Mouse (Mus musculus): Measurements from ENCODE around the gene Arhgef7. TPM values are rescaled to one million over a fixed set of nuclear protein-coding genes. Genes with fewer than 3 reads are reported as not detected.

The Arhgef7 gene
- polyA plus RNA-seq, 1 experiment from 2014 or later, result 82.1 TPM

DNA sequence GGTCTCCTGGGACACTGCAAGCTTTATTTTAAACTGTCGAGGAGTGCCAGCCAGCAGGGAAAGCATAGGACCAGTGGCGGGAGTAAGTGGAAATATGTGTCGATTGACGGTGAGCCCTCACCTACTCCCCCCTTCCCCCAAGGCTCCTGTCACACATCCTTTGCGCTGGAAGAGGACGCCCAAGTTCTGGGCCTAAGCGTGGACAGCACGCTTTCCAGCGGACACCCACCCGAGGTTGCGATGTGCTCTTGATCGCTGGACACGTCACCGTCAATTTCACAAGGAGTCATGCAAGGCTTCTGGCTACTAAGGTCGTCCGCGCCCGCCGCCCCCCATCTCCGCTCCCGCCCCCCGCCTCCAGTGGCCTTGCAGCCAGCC, 259 bp upstream of the Arhgef7 start:
- Histone ChIP-seq H3K4me1 (peaks cover 33% of the 10 kb centered on the region), H3K27ac (peak overlapping the region; percentile 99), H3K27me3 (peaks cover 22% of the 10 kb centered on the region; the same call in 1 of the 2 replicates), H3K4me3 (replicated peaks) (peak overlapping the region; percentile 80), H3K4me2 (peak overlapping the region; percentile 74), H3K9me3 (no peaks in the 10 kb centered on the region), H3K9ac (peak overlapping the region; percentile 93), H3K36me3 (replicated peaks) (0 out of 2 replicates have a peak, but pooled peaks cover 2% of the 10 kb centered on the region)
- peak; percentile 47 for ATAC-seq (ENCODE audit: low FRiP score)
- WGBS, result under 1% methylated on average over 22 of the region's 22 CpGs

- Histone ChIP-seq H3K27me3 (peaks cover 19% of the 10 kb centered on the region; the same call in 1 of the 2 replicates), H3K36me3 (replicated peaks) (0 out of 2 replicates have a peak, but pooled peaks cover 3% of the 10 kb centered on the region), H3K4me2 (peak overlapping the region; percentile 74), H3K4me3 (replicated peaks) (peak overlapping the region; percentile 80), H3K27ac (peak overlapping the region; percentile 99), H3K9ac (peak overlapping the region; percentile 93), H3K9me3 (no peaks in the 10 kb centered on the region), H3K4me1 (peaks cover 34% of the 10 kb centered on the region)
- under 1% methylated on average over 60 of the region's 61 CpGs for WGBS
- peak; percentile 50 for ATAC-seq (ENCODE audit: low FRiP score)
Observed at GRCm38 (mm10) chr8:11728482-11729295, 1.2 kb downstream of the Arhgef7 start.

- peak overlapping the region; percentile 74 for H3K4me2 ChIP-seq
- peaks cover 11% of the 10 kb centered on the region; the same call in 1 of the 2 replicates for H3K27me3 ChIP-seq
- 73% methylated on average over 12 of the region's 12 CpGs for WGBS
- peak overlapping the region; percentile 30; the same call in 1 of the 2 replicates for H3K9ac ChIP-seq
- peaks cover 18% of the 10 kb centered on the region for H3K36me3 ChIP-seq (replicated peaks)
- H3K9me3 ChIP-seq, result no peaks in the 10 kb centered on the region
- H3K4me3 ChIP-seq (replicated peaks), result no peak overlapping the region
- peaks cover 34% of the 10 kb centered on the region for H3K4me1 ChIP-seq
- no peak overlapping the region for H3K27ac ChIP-seq
- no peak for ATAC-seq (ENCODE audit: low FRiP score)
Observed at GRCm38 (mm10) chr8:11730271-11730940, 2.9 kb downstream of the Arhgef7 start.

DNA sequence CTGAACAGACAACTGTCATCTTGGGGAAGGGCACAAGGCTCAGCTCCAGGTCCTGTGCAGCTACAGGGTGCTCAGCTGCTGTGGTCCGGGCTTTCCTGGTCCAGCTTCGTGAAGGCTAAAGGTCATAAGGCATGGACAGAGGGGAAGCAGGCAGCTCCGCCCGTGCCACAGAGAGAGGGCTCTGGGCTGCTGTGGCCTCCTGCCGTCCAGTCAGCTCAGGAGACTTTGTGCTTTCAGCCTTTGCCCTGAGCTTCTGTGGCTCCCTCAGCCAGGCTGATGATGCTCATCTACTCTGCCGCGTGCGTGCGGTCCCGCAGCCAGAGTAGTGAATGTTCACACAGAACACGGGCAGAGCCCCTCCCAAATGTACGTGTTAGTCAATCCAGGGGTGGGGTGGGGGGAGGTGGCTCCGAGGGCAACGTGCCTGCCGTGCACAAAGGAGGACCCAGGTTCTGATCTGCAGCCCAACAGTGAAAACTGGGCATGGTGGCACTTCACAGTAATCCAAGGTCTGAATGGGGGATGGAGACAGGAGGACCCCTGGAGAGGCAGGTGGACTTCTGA, 8.2 kb downstream of the Arhgef7 start:
- 88% methylated on average over 15 of the region's 15 CpGs for WGBS
- H3K9me3 ChIP-seq, result no peaks in the 10 kb centered on the region

GRCm38 (mm10) chr8:11737096-11737495, 9.6 kb downstream of the Arhgef7 start:
- no peaks in the 10 kb centered on the region for H3K9me3 ChIP-seq
- peaks cover 2% of the 10 kb centered on the region; the same call in 1 of the 2 replicates for H3K4me1 ChIP-seq
- WGBS, result 88% methylated on average over 6 of the region's 6 CpGs
- ATAC-seq (ENCODE audit: low FRiP score), result no peak
- H3K36me3 ChIP-seq (replicated peaks), result peaks cover 64% of the 10 kb centered on the region
- no peak overlapping the region for H3K4me2 ChIP-seq
- no peaks in the 10 kb centered on the region for H3K27me3 ChIP-seq
- no peak overlapping the region for H3K27ac ChIP-seq
- H3K9ac ChIP-seq, result no peak overlapping the region
- no peak overlapping the region for H3K4me3 ChIP-seq (replicated peaks)

More for the DNA sequence above, 8.2 kb downstream of the Arhgef7 start:
- Histone ChIP-seq H3K36me3 (replicated peaks) (peaks cover 60% of the 10 kb centered on the region), H3K9ac (no peak overlapping the region), H3K27me3 (no peaks in the 10 kb centered on the region), H3K4me1 (peaks cover 10% of the 10 kb centered on the region), H3K4me3 (replicated peaks) (no peak overlapping the region), H3K4me2 (no peak overlapping the region), H3K27ac (no peak overlapping the region)
- ATAC-seq (ENCODE audit: low FRiP score), result no peak

- Histone ChIP-seq H3K27me3 (no peaks in the 10 kb centered on the region), H3K27ac (no peak overlapping the region), H3K9ac (no peak overlapping the region), H3K4me2 (no peak overlapping the region), H3K4me3 (replicated peaks) (no peak overlapping the region), H3K4me1 (no peaks in the 10 kb centered on the region; the same call in 1 of the 2 replicates), H3K36me3 (replicated peaks) (peaks cover 58% of the 10 kb centered on the region), H3K9me3 (no peaks in the 10 kb centered on the region)
- no peak for ATAC-seq (ENCODE audit: low FRiP score)
- 88% methylated on average over 5 of the region's 5 CpGs for WGBS
Observed at GRCm38 (mm10) chr8:11739082-11739481, 11.6 kb downstream of the Arhgef7 start.

GRCm38 (mm10) chr8:11740857-11741256, 13.3 kb downstream of the Arhgef7 start:
- Histone ChIP-seq H3K9ac (no peak overlapping the region), H3K27ac (no peak overlapping the region), H3K9me3 (no peaks in the 10 kb centered on the region), H3K4me3 (replicated peaks) (no peak overlapping the region), H3K4me2 (no peak overlapping the region), H3K36me3 (replicated peaks) (peaks cover 47% of the 10 kb centered on the region), H3K4me1 (peaks cover 3% of the 10 kb centered on the region; the same call in 1 of the 2 replicates), H3K27me3 (no peaks in the 10 kb centered on the region)
- ATAC-seq (ENCODE audit: low FRiP score), result no peak
- WGBS, result 89% methylated on average over 2 of the region's 2 CpGs

DNA sequence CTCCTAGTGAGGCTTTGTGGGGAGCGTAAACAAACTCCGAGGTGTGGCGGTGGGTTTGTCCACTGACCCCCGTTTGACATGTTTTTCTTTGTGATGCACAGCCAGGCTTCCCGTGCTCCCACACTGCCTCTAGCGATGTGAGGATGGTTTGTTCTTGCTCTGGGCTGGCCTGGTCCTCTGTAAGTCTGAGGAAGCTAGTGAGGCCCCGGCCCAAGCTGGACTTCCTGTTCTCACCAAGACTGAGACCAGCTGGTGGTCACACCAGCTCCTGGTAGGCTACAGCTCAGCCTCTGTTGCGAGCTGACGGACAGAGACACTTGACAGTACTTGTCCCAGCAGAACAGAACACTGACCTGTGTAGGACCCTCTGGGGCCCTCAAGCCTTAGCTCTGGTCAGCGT, 16.1 kb downstream of the Arhgef7 start:
- H3K27me3 ChIP-seq, result no peaks in the 10 kb centered on the region
- 88% methylated on average over 10 of the region's 10 CpGs for WGBS

DNA sequence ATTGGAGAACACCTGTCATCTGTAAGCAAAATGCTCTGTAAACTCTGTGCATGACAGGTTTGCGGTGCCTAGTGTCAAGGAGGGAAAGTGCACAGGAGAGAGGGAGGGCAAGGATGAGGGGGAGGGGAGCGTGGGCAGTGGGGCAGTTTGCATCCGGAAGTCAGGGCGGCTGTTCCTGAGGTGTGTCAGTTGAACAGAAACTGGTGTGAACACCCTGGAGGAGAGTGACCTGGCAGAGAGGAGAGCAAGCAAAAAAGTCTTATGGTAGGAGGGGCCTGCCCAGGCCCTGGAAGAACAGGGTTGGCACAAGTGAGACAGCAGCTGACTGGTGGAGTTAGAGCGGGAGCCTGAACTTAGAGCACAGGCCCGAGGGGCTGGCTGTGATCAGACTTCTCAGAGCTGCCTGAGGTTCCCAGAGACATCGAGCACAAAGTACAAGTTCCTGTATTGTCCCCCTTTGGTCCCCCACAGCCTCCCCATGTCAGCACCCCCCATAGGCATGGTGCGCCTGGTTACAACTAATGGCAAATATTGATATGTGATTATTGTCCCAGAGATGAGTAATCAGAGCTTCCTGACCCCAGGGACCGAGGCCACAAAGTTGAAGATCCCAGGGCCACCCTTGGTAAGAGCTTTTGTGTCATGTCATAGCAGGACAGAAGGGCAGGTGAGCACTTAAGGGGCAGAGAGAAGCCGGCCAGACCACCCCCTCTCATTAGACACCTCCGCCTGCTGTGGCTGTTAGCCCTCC, 19.5 kb downstream of the Arhgef7 start:
- 84% methylated on average over 11 of the region's 11 CpGs for WGBS
- no peak overlapping the region for H3K9ac ChIP-seq
- no peak for ATAC-seq (ENCODE audit: low FRiP score)
- no peaks in the 10 kb centered on the region for H3K9me3 ChIP-seq
- no peak overlapping the region for H3K4me3 ChIP-seq (replicated peaks)
- no peak overlapping the region for H3K27ac ChIP-seq
- H3K27me3 ChIP-seq, result no peaks in the 10 kb centered on the region
- no peaks in the 10 kb centered on the region for H3K36me3 ChIP-seq (replicated peaks)
- H3K4me2 ChIP-seq, result no peak overlapping the region
- H3K4me1 ChIP-seq, result peaks cover 14% of the 10 kb centered on the region

More for the DNA sequence above, 16.1 kb downstream of the Arhgef7 start:
- Histone ChIP-seq H3K9me3 (no peaks in the 10 kb centered on the region), H3K4me1 (peaks cover 10% of the 10 kb centered on the region), H3K4me3 (replicated peaks) (no peak overlapping the region), H3K36me3 (replicated peaks) (peaks cover 25% of the 10 kb centered on the region), H3K9ac (no peak overlapping the region), H3K4me2 (no peak overlapping the region), H3K27ac (no peak overlapping the region)
- no peak for ATAC-seq (ENCODE audit: low FRiP score)

GRCm38 (mm10) chr8:11749472-11749871, 22.0 kb downstream of the Arhgef7 start:
- no peak overlapping the region for H3K27ac ChIP-seq
- no peaks in the 10 kb centered on the region for H3K36me3 ChIP-seq (replicated peaks)
- no peaks in the 10 kb centered on the region for H3K27me3 ChIP-seq
- H3K4me2 ChIP-seq, result no peak overlapping the region
- 70% methylated on average over 6 of the region's 6 CpGs for WGBS
- H3K9me3 ChIP-seq, result no peaks in the 10 kb centered on the region
- no peak for ATAC-seq (ENCODE audit: low FRiP score)
- no peak overlapping the region for H3K9ac ChIP-seq
- H3K4me1 ChIP-seq, result peaks cover 14% of the 10 kb centered on the region
- H3K4me3 ChIP-seq (replicated peaks), result no peak overlapping the region

DNA sequence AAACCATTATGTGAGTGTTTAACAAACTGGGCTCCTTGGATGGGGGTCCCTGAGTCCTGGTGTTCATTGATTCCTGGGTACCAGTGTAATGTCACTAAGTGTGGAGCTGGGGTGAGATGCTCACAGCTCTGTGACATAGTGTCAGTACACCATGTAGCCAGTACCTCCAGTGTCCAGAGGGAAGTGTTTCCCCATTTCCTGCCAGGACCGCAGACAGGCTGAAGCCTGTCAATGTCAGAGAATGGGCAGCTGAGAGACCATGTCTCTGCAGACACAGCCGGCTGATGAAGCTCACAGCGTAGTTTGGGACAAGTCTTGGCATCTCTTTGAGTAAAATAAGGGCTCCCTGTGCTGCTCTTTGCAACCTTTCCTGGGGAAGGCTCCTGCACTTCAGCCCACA, 24.8 kb downstream of the Arhgef7 start:
- H3K4me3 ChIP-seq (replicated peaks), result no peak overlapping the region
- no peaks in the 10 kb centered on the region for H3K27me3 ChIP-seq

More for the DNA sequence above, 24.8 kb downstream of the Arhgef7 start:
- no peak overlapping the region for H3K27ac ChIP-seq
- 82% methylated on average over 3 of the region's 3 CpGs for WGBS
- no peak overlapping the region for H3K4me2 ChIP-seq
- H3K9ac ChIP-seq, result no peak overlapping the region
- no peaks in the 10 kb centered on the region for H3K36me3 ChIP-seq (replicated peaks)
- no peaks in the 10 kb centered on the region for H3K9me3 ChIP-seq
- peaks cover 9% of the 10 kb centered on the region for H3K4me1 ChIP-seq
- no peak for ATAC-seq (ENCODE audit: low FRiP score)
